Mouse (Mus musculus): ENCODE measurements around the gene Iqsec1.

The Iqsec1 gene

GRCm38 (mm10) chr6:90749414-90749937 is 239.0 kb downstream of the Iqsec1 start:
- DNase-seq = no peak

- no peak for DNase-seq
These were observed 239.5 kb downstream of the Iqsec1 start for GRCm38 (mm10) chr6:90748976-90749375.

- no peak for DNase-seq
These were observed 242.1 kb downstream of the Iqsec1 start for GRCm38 (mm10) chr6:90746331-90746864.

- DNase-seq = no peak
These were observed 242.9 kb downstream of the Iqsec1 start for GRCm38 (mm10) chr6:90745401-90746198.

GRCm38 (mm10) chr6:90742453-90742852 is 246.0 kb downstream of the Iqsec1 start:
- DNase-seq = no peak

GRCm38 (mm10) chr6:90741717-90742116 is 246.8 kb downstream of the Iqsec1 start:
- no peak for DNase-seq

GRCm38 (mm10) chr6:90741056-90741420 is 247.4 kb downstream of the Iqsec1 start:
- DNase-seq = no peak

- no peak for DNase-seq
These were observed 248.0 kb downstream of the Iqsec1 start for GRCm38 (mm10) chr6:90740348-90741055.

- peak; percentile 90 for DNase-seq
These were observed 251.1 kb downstream of the Iqsec1 start for GRCm38 (mm10) chr6:90737376-90737775.

GRCm38 (mm10) chr6:90736691-90737245 is 251.7 kb downstream of the Iqsec1 start:
- peak; percentile 82 for DNase-seq

GRCm38 (mm10) chr6:90736074-90736672 is 252.3 kb downstream of the Iqsec1 start:
- peak; percentile 84 for DNase-seq

GRCm38 (mm10) chr6:90735396-90736036 is 253.0 kb downstream of the Iqsec1 start:
- peak; percentile 23 for DNase-seq

- peak; percentile 29 for DNase-seq
These were observed 253.7 kb downstream of the Iqsec1 start for GRCm38 (mm10) chr6:90734806-90735205.

GRCm38 (mm10) chr6:90731327-90731726 is 257.2 kb downstream of the Iqsec1 start:
- DNase-seq = peak; percentile 72

GRCm38 (mm10) chr6:90729829-90730228 is 258.7 kb downstream of the Iqsec1 start:
- DNase-seq = peak; percentile 40

- DNase-seq = peak; percentile 91
These were observed 260.0 kb downstream of the Iqsec1 start for GRCm38 (mm10) chr6:90728491-90728931.

GRCm38 (mm10) chr6:90727826-90728225 is 260.7 kb downstream of the Iqsec1 start:
- DNase-seq = no peak

GRCm38 (mm10) chr6:90726711-90727122 is 261.8 kb downstream of the Iqsec1 start:
- no peak for DNase-seq

GRCm38 (mm10) chr6:90725526-90725925 is 263.0 kb downstream of the Iqsec1 start:
- no peak for DNase-seq

GRCm38 (mm10) chr6:90722993-90723392 is 265.5 kb downstream of the Iqsec1 start:
- DNase-seq = no peak

GRCm38 (mm10) chr6:90720996-90721746 is 267.3 kb downstream of the Iqsec1 start:
- DNase-seq = peak; percentile 78

Data from kidney, adult 18-20 months (tissue).